Mouse (Mus musculus) erythroblast, embryonic 14.5 days (primary cell): ENCODE measurements at regions not wholly inside any gene's neighbourhood (a gene's known extent, or its start where the extent isn't known, plus 50 kb on each side); places are given as distances from the start of the nearest gene placed in this dataset.

ENCODE experiments used
- H3K27me3 ChIP-seq: 2 replicates; pipeline ENCODE4 v1.6.1; 2012; ENCODE audit warnings: inconsistent platforms; ENCODE audit not compliant: control insufficient read depth
- H3K36me3 ChIP-seq: 2 replicates; pipeline ENCODE4 v1.6.1; 2012; ENCODE audit warnings: mild to moderate bottlenecking, inconsistent platforms; ENCODE audit not compliant: control insufficient read depth
- H3K4me1 ChIP-seq: 2 replicates; pipeline ENCODE4 v1.6.1; 2012; ENCODE audit warnings: inconsistent platforms; ENCODE audit not compliant: control insufficient read depth
- H3K4me3 ChIP-seq: replicated peaks from 2 replicates; pipeline ENCODE3; 2012; ENCODE audit warnings: moderate library complexity, mild to moderate bottlenecking, inconsistent platforms
- H3K9me3 ChIP-seq: 2 replicates; pipeline ENCODE4 v1.6.1; 2012; ENCODE audit warnings: low read length, inconsistent platforms, mixed read lengths; ENCODE audit not compliant: control insufficient read depth
- GATA1 ChIP-seq: IDR thresholded peaks from 2 replicates; pipeline ENCODE4 v1.6.1; 2012; ENCODE audit warnings: low read length, inconsistent platforms, mixed read lengths
- TAL1 ChIP-seq: IDR thresholded peaks from 3 replicates; pipeline ENCODE4 v1.6.1; 2012; ENCODE audit warnings: low read length, inconsistent platforms, mixed read lengths

DNA sequence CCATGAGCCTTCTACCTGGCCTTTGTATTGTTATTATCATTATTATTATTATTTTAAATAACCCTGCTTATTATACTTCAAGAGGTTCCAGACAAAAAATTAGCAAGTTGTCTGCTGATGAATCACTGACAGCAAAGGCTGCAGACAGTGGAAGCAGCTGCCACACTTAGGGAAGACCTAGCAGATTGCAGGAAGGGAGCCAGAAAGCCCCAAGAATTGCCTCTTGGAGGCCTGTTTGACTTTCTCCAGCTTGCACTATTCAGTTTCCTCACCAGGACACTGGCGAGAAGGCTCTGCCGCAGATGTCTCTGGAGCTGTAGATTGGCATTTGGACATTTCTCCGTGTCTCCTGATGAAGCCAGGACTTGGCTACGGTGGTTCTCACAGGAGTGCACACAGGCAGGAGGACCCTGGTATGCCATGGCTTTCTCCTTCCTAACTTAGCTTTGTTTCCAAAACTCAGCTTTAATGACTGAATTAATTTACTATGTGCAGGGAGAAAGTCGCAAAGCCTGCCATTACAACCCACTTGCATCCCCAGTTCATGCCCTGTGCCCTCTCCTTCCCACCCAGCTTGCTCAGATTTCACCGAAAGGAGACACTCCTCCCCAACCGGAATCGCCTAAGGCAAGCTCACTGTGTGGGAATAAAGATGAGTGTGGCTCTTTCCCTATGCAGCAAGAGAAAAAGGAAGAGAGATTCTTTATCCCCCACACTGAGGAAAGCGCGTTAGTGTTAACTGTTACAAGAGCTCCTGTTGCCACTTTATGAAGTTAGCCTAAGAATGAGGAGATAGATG is 193.3 kb upstream of the Trib2 start:
- H3K36me3 ChIP-seq = no peaks in the 10 kb centered on the region
- H3K27me3 ChIP-seq = no peaks in the 10 kb centered on the region
- H3K9me3 ChIP-seq = no peaks in the 10 kb centered on the region
- H3K4me3 ChIP-seq = no peak overlapping the region
- peaks cover 11% of the 10 kb centered on the region for H3K4me1 ChIP-seq
- TF ChIP-seq TAL1 (no peak), GATA1 (no peak)

DNA sequence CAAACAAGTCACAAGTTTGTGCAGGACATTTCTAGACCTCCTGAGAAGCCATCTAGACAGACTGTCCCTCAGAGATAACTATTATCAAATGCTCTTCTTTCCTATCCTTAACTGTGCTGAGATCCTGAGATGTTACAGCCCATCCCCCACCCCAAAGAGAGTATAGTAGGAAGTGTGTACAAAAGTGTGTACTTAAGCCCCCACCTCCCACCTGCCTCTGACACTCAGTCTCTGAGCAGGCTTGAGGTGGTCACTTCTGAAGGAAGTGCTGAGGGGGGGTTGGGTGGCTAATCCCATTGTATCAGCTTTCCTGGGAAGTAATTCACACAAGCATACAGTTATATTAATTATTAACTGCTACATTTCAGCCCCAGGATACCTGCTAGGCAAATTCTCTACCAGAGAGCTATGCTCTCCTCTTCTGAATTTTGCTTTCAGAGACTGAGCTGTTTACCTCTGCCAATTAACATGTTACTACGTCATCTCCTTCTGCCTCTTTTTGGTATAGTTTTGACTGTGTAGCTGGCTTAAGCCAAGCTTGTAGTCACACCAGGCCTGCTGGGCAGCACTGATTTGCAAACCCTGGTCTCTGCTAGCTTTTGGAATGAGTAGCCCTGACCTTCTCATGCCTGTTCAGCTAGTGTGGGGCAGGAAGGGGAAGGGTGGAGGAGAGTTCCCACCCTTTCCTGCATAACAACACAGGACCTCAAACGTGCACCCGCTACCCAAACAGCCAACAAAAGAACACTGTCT is 192.2 kb upstream of the Trib2 start:
- H3K36me3 ChIP-seq = no peaks in the 10 kb centered on the region
- TF ChIP-seq TAL1 (no peak), GATA1 (no peak)
- H3K27me3 ChIP-seq = no peaks in the 10 kb centered on the region
- H3K4me1 ChIP-seq = peaks cover 11% of the 10 kb centered on the region
- no peaks in the 10 kb centered on the region for H3K9me3 ChIP-seq
- no peak overlapping the region for H3K4me3 ChIP-seq

DNA sequence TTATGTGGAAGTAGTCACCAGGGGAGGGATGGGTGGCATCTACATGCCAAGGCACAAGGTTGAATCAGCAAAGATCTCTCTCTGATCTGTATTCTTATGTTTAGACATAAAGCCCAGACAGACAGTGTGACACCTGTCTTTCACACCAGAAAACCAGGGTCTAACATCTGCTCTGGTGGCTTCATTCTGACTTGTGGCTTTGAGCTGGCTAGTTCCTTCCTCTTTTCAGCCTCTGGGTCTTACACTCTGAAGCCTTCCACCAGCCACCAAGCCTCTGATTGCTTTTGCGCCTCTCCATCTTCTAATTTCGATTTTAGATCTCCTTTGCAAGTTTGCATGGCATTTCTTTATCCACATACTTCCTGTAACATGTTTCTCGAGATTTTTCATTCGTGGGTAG is 191.5 kb upstream of the Trib2 start:
- Histone ChIP-seq H3K36me3 (no peaks in the 10 kb centered on the region), H3K4me3 (no peak overlapping the region), H3K27me3 (no peaks in the 10 kb centered on the region), H3K9me3 (no peaks in the 10 kb centered on the region), H3K4me1 (peaks cover 9% of the 10 kb centered on the region)
- TF ChIP-seq TAL1 = no peak
- TF ChIP-seq GATA1 = no peak

DNA sequence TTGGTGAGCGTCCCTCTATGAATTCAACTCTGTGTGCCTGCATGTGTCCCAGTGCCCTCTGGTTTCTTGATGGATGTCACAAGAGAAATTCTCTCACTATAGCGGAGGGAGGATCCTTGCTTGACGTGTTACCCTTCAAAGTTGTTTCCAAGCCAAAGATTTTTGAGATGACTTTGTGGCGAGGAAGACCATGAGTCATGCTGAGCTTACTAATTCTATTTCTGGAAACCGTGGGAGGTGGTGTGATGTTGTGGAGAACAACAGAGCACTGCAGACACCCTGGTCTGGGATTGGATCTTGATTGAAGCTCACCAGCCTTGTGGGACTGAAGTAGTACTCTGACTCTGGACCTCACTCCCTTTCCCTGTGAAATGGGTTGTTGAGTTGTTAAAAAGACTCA is 190.0 kb upstream of the Trib2 start:
- Histone ChIP-seq H3K9me3 (no peaks in the 10 kb centered on the region), H3K27me3 (no peaks in the 10 kb centered on the region), H3K4me3 (no peak overlapping the region), H3K36me3 (no peaks in the 10 kb centered on the region), H3K4me1 (peaks cover 9% of the 10 kb centered on the region)
- no peak for TF ChIP-seq GATA1
- TF ChIP-seq TAL1 = no peak

DNA sequence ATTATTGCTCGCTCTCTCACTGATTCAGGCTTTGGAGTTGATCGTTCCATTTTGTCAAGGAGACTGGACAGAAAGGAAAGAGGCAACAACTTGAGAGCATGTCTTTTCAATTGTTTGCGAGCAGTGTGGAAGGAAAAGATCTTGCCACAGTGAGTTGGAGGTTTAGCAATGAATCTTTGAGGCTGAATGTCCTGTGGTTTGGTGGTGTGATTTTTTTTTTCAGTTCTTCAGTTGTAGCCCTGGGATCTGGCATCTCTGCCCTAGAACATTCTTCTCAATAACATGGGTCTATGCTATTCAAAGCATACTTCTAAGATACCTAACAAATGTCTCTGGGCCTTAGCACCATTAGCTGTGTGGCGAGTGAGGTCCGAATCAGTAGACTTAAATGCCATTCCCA is 189.6 kb upstream of the Trib2 start:
- Histone ChIP-seq H3K4me3 (no peak overlapping the region), H3K4me1 (peaks cover 9% of the 10 kb centered on the region), H3K27me3 (no peaks in the 10 kb centered on the region), H3K9me3 (no peaks in the 10 kb centered on the region), H3K36me3 (no peaks in the 10 kb centered on the region)
- TF ChIP-seq GATA1 = no peak
- TF ChIP-seq TAL1 = no peak

DNA sequence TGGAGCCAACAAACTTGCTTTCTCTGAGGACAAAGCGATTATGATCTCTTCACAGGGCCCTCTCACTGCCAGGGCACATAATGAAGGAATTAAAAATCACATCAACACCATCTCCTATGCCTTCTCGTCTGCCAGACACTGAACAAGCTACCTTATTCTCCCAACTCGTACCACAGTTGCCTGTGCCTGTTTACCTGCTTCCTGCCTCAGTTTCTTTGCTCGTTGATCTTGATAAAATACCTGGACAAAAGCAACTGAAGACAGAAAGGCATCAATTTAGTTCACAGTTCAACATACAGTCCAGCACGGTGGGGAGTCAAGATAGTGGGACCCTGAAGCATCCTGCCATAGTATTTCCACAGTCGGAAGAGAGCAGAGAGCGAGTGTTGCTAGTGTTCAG is 185.1 kb upstream of the Trib2 start:
- no peaks in the 10 kb centered on the region for H3K4me1 ChIP-seq
- no peaks in the 10 kb centered on the region for H3K9me3 ChIP-seq
- TF ChIP-seq GATA1 (no peak), TAL1 (no peak)
- H3K27me3 ChIP-seq = no peaks in the 10 kb centered on the region
- H3K4me3 ChIP-seq = no peak overlapping the region
- H3K36me3 ChIP-seq = no peaks in the 10 kb centered on the region

DNA sequence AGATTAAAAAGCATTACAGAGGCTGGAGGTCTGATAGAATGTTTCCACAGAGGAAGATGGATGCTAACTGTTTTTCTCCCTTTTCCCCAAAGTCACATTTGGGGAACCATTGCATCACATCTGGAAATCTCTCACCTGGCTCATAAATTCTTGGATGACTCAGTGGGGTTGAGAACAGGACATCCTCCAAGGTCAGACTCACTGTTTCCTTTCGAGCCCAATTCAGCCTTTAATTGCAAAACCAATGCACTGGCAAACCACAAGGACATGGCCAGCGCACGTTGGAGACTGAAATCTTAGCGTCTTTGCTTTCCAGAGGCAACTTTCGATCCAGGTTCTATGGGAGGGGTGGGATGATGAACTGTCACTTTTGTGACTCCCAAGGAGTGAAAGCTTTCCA is 184.5 kb upstream of the Trib2 start:
- TF ChIP-seq GATA1 (no peak), TAL1 (no peak)
- Histone ChIP-seq H3K4me1 (no peaks in the 10 kb centered on the region), H3K27me3 (no peaks in the 10 kb centered on the region), H3K9me3 (no peaks in the 10 kb centered on the region), H3K4me3 (no peak overlapping the region), H3K36me3 (no peaks in the 10 kb centered on the region)

DNA sequence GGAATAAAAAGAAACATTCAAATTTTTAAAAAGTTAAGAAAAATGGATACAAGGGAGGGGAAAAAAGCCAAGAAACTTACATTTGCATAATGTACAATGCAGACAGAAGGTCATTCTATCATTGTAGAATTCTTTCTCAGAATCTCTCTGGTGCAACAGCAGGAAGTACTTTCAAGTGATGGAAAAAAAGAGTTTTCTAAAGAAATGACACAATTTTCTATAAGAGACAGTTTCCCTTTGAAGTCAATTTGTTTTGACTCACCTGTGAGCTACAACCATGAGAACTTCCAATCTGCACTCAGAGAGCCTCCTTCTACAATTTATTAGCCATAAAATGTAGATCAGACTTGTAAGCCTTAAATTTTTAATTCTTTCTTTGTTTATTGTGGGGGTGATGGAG is 181.6 kb upstream of the Trib2 start:
- no peaks in the 10 kb centered on the region for H3K27me3 ChIP-seq
- no peak overlapping the region for H3K4me3 ChIP-seq
- no peaks in the 10 kb centered on the region for H3K4me1 ChIP-seq
- H3K36me3 ChIP-seq = no peaks in the 10 kb centered on the region
- H3K9me3 ChIP-seq = no peaks in the 10 kb centered on the region
- TF ChIP-seq GATA1 (no peak), TAL1 (no peak)

DNA sequence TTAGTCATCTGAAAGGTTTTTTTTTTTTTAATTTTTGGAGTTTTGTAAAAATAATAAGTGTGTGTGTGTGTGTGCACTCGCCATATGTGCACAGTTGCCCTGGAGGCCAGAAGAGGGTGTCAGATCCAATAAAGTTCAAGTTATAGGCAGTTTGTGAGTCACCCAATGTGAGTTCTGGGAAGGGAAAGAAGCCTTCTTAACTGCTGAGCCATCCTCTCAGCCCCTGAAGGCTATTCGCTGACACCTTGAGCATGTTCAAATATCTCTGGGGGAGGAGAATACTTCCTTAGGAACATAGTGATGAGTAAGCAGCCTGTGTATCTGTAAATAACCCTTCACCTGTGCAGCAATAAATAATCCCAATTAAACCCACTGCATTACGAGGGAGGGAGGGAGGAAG is 177.1 kb upstream of the Trib2 start:
- Histone ChIP-seq H3K36me3 (no peaks in the 10 kb centered on the region), H3K9me3 (no peaks in the 10 kb centered on the region), H3K4me3 (no peak overlapping the region), H3K4me1 (no peaks in the 10 kb centered on the region), H3K27me3 (no peaks in the 10 kb centered on the region)
- TF ChIP-seq GATA1 = no peak
- no peak for TF ChIP-seq TAL1
